Mouse (Mus musculus): ENCODE measurements around the gene Gns. TPM values are rescaled to one million over a fixed set of nuclear protein-coding genes. Genes with fewer than 3 reads are reported as not detected.
A peak's percentile ranks its signal among the peaks of the same experiment; 100 is the strongest.

The Gns gene
- total RNA-seq, 2 experiments from 2014 or later, result 64.2 to 74.3 TPM

DNA sequence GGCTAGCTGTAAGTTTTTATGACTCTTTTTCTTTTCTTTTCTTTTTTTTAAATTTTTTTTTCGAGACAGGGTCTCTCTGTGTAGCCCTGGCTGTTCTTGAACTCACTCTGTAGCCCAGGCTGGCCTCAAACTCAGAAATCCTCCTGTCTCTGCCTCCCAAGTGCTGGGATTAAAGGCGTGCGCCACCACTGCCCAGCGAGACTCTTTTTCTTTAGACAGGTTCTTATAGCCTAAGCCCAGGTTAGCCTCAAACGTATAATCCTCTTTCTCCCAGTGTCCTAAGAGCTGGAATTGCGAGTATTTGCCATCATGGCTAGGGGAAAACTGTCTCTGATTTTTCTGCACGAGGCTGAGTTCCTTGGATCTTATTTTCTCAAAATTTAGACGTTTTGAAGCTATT, 1.7 kb upstream of the Gns start:
- intact Hi-C loops (cut with DNase I), result no loop called here
- DNase-seq, result no peak

DNA sequence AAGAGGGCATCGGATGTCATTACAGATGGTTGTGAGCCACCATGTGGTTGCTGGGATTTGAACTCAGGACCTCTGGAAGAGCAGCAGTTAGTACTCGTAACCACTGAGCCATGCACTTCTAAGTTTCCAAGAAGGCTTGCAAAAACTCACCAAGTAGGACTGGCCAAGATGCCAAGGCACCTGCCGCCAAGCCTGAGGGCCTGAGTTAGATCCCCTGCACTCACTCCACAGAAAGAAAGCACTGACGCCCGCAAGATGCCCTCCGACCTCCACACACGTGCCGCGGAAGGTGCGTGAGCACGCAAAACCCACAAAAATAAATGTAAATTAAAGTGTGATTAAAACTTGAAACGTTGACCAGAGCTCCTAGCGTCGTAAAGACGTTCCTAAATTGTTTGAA, 584 bp upstream of the Gns start:
- intact Hi-C loops (cut with DNase I), result no loop called here
- no peak for DNase-seq

DNA sequence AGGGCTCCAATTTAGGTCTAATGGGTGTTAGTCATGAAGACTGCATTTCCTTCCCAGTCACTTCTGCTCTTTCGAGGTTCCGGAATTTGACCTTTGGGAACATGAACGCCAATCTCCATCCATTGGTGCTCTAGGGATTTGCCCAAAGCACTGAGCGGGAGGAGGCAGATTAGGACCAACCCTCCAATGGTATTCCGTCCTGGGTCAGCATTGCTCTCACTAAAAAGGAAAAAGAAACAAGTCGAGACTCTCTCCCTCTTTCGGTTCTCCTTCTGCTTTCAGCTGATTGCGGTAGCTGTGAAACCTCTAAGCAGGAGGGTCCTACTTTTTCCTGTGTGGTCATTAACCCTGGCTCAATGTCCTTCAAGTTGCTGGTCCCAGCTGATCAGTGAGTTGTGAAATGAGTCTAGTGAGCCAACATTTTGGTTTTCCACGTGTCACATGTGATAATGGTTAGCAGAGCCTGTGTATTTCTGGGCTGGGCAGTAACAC, 937 bp downstream of the Gns start:
- intact Hi-C loops (cut with DNase I), result no loop called here
- DNase-seq, result peak; percentile 27 to 28

DNA sequence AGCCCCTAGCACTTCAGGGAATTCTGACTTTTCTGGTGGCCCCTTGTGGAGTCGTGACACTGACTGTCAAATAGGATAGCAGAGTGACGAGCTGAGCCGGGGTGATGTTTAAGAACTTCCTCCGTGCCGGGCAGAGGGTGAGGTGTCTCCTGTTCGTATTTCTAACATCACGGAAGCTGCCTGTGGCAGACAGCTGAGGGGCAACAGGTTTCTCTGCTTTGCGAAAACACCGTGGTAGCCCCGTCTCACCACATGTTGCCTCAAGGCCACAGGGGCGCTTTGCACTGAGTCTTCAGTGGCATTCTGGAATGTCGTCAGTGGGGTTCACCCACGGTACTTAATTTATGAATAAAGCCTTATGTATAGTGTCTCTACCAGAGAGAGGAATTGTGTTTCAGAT, 2.4 kb downstream of the Gns start:
- intact Hi-C loops (cut with DNase I), result no loop called here
- DNase-seq, result no peak

- intact Hi-C loops (cut with DNase I), result no loop called here
These were observed 2.9 kb downstream of the Gns start for GRCm38 (mm10) chr10:121367780-121368179.

DNA sequence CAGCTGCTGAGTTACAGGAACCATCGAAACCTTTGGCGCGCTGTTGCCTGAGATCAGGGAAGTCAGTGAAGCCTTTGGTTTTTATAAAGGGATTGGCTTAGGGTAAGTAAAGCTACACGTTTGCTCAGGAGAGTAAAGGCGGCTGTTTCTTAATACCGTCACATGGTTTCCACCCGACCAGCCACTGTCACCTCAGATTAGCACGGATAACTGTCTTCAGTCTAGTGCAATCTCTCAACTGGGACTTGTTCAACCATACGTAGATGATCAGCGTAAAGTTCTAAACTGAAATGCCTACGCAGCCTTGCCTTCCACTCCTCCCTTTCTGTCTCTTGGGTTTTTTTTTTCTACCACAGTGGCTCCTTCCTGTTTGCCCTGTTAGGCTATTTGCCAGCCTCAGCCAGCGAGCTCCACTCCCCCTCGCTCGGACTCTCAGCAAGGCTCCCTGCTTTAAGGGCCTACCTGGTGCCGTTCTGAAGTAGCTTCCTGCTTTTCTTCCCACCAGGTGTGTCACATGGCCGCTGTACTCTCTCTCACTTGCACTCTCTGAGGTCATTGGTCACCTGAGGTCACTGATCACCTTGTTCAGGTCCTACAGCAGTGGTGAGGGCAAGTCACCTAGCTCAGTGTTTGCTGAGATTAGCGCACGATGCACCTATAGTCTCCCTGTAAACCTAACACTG, 4.0 kb downstream of the Gns start:
- intact Hi-C loops (cut with DNase I), result no loop called here
- no peak for DNase-seq

More at GRCm38 (mm10) chr10:121367780-121368179, 2.9 kb downstream of the Gns start:
- no peak for DNase-seq

DNA sequence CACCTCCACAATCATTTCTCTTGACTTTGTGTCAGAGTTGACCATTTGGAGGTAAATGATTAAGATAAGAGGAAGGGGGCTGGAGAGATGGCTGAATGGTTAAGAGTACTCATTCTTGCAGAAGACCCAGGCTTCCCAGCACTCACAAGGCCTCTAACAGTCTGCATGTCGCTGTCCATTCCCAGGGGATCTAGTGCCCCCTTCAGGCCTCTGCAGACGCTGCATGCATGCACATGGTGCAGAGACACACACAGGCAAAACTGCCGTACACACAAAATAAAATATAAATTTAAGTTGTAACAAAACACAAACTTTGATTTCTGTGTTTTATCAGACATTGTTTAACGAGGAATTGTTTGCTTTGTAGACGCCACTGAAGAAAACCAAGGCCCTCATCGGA, 5.9 kb downstream of the Gns start:
- intact Hi-C loops (cut with DNase I), result no loop called here
- DNase-seq, result no peak

- intact Hi-C loops (cut with DNase I), result no loop called here
- no peak for DNase-seq
These were observed 9.1 kb downstream of the Gns start for GRCm38 (mm10) chr10:121374013-121374412.

GRCm38 (mm10) chr10:121374693-121375620, 10.1 kb downstream of the Gns start:
- no peak for DNase-seq
- intact Hi-C loops (cut with DNase I), result no loop called here

DNA sequence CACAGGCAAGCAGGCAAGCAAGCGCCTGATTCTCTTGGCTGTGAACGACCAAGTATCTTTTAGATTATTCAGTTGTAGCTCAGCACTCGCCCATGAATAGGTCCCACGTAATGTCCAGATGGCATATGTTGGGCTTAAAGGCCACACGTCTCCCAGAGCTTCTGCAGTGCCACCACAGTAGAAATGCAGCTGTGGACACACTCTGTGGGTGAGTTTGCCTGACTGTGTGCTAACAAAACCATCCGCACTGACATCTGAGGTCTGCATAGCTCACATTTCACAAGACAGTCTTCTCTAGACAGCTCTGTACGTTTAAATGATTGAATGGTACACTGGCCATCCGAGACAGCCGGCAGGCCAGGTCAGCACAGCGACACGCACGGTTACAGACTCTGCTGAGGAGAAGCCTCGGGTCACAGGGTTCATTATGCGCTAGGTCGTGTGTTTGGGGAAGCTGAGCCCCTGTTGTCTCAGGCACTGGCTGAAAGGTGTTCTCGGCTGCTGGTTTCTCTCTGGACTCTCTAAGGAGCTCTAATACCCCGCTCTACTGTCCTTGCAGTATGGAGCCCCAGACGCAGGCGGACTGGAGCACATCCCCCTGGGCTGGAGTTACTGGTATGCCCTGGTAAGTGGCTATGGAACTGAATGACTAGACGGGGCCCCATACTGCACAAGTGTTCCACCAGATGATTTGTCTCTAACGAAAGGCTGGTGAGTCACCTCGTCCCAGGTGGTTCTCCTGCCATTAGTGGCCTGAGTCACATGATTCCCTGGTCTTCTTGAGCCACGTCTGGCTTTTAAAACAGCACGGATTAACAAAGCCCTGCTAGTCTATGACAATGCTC, 11.0 kb downstream of the Gns start:
- intact Hi-C loops (cut with DNase I), result no loop called here
- DNase-seq, result no peak

- intact Hi-C loops (cut with DNase I), result no loop called here
- no peak for DNase-seq
These were observed 11.8 kb downstream of the Gns start for GRCm38 (mm10) chr10:121376530-121377271.

- intact Hi-C loops (cut with DNase I), result no loop called here
- no peak for DNase-seq
These were observed 14.5 kb downstream of the Gns start for GRCm38 (mm10) chr10:121379387-121379786.

GRCm38 (mm10) chr10:121381280-121381679, 16.4 kb downstream of the Gns start:
- intact Hi-C loops (cut with DNase I), result no loop called here
- DNase-seq, result no peak

DNA sequence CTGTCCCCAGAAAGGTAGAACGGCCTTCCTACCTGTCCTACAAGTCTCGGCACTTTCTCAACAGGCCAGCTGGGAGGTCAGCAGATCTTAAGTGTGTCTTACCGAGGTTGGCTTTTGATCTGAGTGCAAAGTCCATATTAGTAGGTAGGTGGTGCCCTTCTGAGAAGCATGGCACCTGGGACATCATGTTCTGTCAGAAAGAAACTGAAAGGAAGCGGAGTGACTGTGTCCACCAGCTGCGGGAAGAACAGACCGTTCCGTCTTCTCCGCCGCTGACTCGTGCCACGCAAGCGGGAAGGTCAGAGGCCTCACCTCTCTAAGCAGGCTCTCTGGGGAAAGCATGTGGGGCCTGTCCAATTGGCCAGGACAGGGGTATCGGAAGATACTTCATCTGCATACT, 19.8 kb downstream of the Gns start:
- intact Hi-C loops (cut with DNase I), result no loop called here
- no peak for DNase-seq

- intact Hi-C loops (cut with DNase I), result no loop called here
- no peak for DNase-seq
These were observed 20.8 kb downstream of the Gns start for GRCm38 (mm10) chr10:121385695-121386094.

DNA sequence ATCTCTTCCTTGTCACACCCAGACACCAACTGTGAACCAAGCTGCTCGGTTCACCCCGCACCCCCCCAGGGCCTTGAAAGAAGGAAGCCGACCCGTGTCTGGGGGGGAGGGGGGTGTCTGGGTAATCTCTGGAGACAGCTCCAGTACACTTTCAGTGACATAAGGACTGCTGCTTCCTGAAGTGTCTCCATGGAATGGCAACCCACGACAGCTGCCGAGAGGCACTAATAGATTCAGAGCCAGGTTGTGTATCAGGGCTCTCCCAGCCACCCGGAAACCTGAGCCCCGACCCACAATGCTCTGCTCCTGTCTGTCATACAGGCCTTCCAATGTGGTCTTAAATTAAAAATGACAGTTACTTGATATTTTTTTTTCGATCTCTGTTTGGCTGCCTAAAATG, 21.5 kb downstream of the Gns start:
- DNase-seq, result no peak
- intact Hi-C loops (cut with DNase I), result no loop called here

- intact Hi-C loops (cut with DNase I), result no loop called here
- DNase-seq, result no peak
These were observed 25.7 kb downstream of the Gns start for GRCm38 (mm10) chr10:121390602-121391001.

DNA sequence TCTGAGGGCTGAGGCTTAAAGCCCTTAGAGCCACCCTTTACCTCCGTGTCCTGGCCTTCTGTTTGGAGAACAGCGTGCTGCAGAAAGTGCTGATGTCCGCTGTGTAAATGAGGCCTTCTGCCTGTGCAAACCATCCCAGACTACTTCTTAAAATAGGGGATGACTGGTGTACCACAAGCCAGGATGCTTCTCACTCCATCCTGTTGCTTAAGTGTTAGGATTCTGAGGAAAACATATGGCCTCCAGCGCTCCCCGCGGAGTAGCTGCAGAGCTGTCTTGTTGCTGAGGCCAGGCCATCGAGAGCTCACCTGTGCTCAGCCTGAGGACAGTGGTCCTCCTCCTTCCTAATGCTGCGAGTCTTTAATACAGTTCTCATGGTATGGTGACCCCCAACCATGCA, 27.0 kb downstream of the Gns start:
- intact Hi-C loops (cut with DNase I), result no loop called here

DNA sequence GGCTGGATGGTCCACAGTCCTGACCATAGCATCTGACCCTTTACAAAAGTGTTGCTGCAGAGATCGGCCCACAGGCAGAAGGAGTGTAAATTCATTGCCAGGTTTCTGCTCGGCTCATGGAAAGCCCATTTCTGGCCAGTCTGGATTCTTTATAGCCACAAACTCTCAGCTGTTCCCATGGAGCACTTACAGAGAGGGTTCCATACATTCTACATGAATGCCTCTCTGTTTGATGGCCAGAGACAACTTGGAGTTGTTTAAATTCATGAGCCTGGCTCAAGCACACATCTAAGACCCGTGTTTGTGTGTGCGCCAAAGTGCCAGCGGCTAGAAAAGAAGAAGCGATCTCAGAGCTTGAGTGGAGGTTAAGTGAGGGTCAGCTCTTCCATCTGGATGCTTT, 29.4 kb downstream of the Gns start:
- intact Hi-C loops (cut with DNase I), result no loop called here
- DNase-seq, result no peak

More for the DNA sequence above, 27.0 kb downstream of the Gns start:
- no peak for DNase-seq

DNA sequence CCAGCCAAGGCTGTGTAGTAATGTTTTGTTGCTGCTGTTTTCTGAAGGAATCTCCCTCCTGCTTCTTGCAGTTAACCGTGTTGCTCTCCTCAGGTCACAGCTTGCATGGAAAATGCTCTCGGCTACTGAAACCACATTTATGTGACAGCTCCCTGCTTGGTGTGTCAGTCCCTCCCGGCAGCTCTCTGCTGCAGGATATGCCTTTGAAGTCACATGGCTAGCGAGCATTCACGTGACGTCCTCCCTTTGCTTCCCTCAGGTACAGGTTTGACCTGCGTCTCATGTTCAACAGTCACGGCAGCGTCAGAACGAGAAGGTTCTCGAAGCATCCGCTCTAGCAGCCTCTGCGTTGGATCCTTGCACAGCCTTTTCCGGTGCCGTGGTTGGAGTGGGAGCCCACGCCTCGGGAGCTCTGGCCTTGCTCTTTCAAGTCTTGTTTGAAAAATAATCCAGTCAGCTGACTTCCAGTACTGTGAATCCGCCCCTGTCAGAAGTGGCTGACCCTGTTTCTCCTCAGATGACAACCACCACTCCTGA, 30.0 kb downstream of the Gns start:
- intact Hi-C loops (cut with DNase I), result no loop called here
- no peak for DNase-seq
